Mouse (Mus musculus): ENCODE data around the gene Srprb.

Gene Srprb

GRCm38 (mm10) chr9:103143881-103144280 is 58.1 kb downstream of the Srprb start:
- no peak for DNase-seq

GRCm38 (mm10) chr9:103141266-103141665 is 60.7 kb downstream of the Srprb start:
- no peak for DNase-seq

- no peak for DNase-seq
These were observed 61.6 kb downstream of the Srprb start for GRCm38 (mm10) chr9:103140384-103140783.

- no peak for DNase-seq
These were observed 62.5 kb downstream of the Srprb start for GRCm38 (mm10) chr9:103139481-103139880.
